Mouse (Mus musculus) G1E (cell line): ENCODE results near the gene Cdh12.

ENCODE experiments used
- CTCF ChIP-seq: IDR thresholded peaks from 2 replicates; pipeline ENCODE4 v1.5.1; 2012; ENCODE audit warnings: low read depth, low read length, inconsistent platforms, mixed read lengths
- GATA1 ChIP-seq: IDR thresholded peaks from 2 replicates; pipeline ENCODE4 v1.6.1; 2012; ENCODE audit warnings: borderline replicate concordance, low read length, inconsistent platforms, mixed read lengths
- POLR2AphosphoS5 ChIP-seq: IDR thresholded peaks from 2 replicates; pipeline ENCODE4 v1.6.1; 2012; ENCODE audit warnings: low read depth, low read length, inconsistent platforms; ENCODE audit not compliant: insufficient replicate concordance
- TAL1 ChIP-seq: conservative IDR thresholded peaks from 2 replicates; pipeline ENCODE4 v1.6.1; 2012; ENCODE audit warnings: low read depth, low read length, inconsistent platforms, mixed read lengths

GRCm38 (mm10) chr15:20711859-20712258, 262.8 kb downstream of the Cdh12 start:
- no peak for TF ChIP-seq CTCF
- no peak for TF ChIP-seq POLR2AphosphoS5
- no peak for TF ChIP-seq TAL1
- TF ChIP-seq GATA1 = no peak
